Mouse (Mus musculus): Measurements from ENCODE around the gene Fam57a.
A peak's percentile ranks its signal among the peaks of the same experiment; 100 is the strongest.

Gene Fam57a

GRCm38 (mm10) chr11:76179495-76180145 is at the start of gene Fam57a, which contains the start of gene Vps53:
Gene Fam57a, plus strand, starts transcription at chr11:76179671.
Gene Vps53, minus strand, starts transcription at chr11:76179647.
- DNase-seq (ENCODE audit: low spot score) = peak; percentile 75

GRCm38 (mm10) chr11:76130859-76131258 is 48.6 kb upstream of the Fam57a start:
- no peak for DNase-seq (ENCODE audit: low spot score)

GRCm38 (mm10) chr11:76135641-76136437 is 43.6 kb upstream of the Fam57a start:
- no peak for DNase-seq (ENCODE audit: low spot score)

- DNase-seq (ENCODE audit: low spot score) = no peak
Observed at GRCm38 (mm10) chr11:76137996-76138395, 41.5 kb upstream of the Fam57a start.

- DNase-seq (ENCODE audit: low spot score) = no peak
Observed at GRCm38 (mm10) chr11:76144386-76144785, 35.1 kb upstream of the Fam57a start.

- DNase-seq (ENCODE audit: low spot score) = no peak
Observed at GRCm38 (mm10) chr11:76145169-76145568, 34.3 kb upstream of the Fam57a start.

GRCm38 (mm10) chr11:76146187-76147010 is 33.1 kb upstream of the Fam57a start:
- no peak for DNase-seq (ENCODE audit: low spot score)

GRCm38 (mm10) chr11:76148055-76149008 is 31.1 kb upstream of the Fam57a start:
- DNase-seq (ENCODE audit: low spot score) = peak; percentile 73

GRCm38 (mm10) chr11:76150980-76151379 is 28.5 kb upstream of the Fam57a start:
- DNase-seq (ENCODE audit: low spot score) = no peak

GRCm38 (mm10) chr11:76153236-76153951 is 26.1 kb upstream of the Fam57a start:
- no peak for DNase-seq (ENCODE audit: low spot score)

GRCm38 (mm10) chr11:76154200-76154599 is 25.3 kb upstream of the Fam57a start:
- no peak for DNase-seq (ENCODE audit: low spot score)

GRCm38 (mm10) chr11:76154861-76155260 is 24.6 kb upstream of the Fam57a start:
- DNase-seq (ENCODE audit: low spot score) = no peak

GRCm38 (mm10) chr11:76158375-76158774 is 21.1 kb upstream of the Fam57a start:
- no peak for DNase-seq (ENCODE audit: low spot score)

- no peak for DNase-seq (ENCODE audit: low spot score)
Observed at GRCm38 (mm10) chr11:76160251-76160650, 19.2 kb upstream of the Fam57a start.

- DNase-seq (ENCODE audit: low spot score) = no peak
Observed at GRCm38 (mm10) chr11:76166657-76167056, 12.8 kb upstream of the Fam57a start.

GRCm38 (mm10) chr11:76167079-76167765 is 12.2 kb upstream of the Fam57a start:
- no peak for DNase-seq (ENCODE audit: low spot score)

GRCm38 (mm10) chr11:76168976-76169375 is 10.5 kb upstream of the Fam57a start:
- no peak for DNase-seq (ENCODE audit: low spot score)

- no peak for DNase-seq (ENCODE audit: low spot score)
Observed at GRCm38 (mm10) chr11:76170207-76170606, 9.3 kb upstream of the Fam57a start.

GRCm38 (mm10) chr11:76178726-76179494 is 561 bp upstream of the Fam57a start:
- no peak for DNase-seq (ENCODE audit: low spot score)
